Mouse (Mus musculus): Measurements from ENCODE around the gene Phc2.
A peak's percentile ranks its signal among the peaks of the same experiment; 100 is the strongest.
"Not testable (repeated sequence)": the region's sequence is repeated elsewhere in the genome, so short reads cannot be mapped to it uniquely, and the experiment has no call there.

The Phc2 gene

DNA sequence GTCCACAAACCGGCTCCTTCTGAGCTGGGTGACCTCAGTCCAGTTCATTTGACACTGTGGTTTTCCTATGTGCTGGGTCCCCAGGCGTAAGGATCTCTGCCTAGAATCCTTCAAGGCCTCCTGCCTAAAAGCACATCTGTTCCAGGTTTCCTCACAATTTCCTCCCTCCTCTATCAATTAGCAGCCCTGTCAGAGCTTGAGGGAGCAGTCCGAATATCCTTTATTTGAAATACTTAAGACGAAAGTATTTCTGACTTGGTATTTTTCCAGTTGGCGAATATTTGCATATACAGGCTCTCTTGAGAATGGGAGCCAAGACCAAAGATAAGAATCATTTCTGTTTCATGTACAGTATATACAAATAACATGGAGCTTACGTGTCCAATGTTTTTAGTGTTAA is 8.6 kb upstream of the Phc2 start:
- DNase-seq (ENCODE audit: low read depth, low spot score): no peak

DNA sequence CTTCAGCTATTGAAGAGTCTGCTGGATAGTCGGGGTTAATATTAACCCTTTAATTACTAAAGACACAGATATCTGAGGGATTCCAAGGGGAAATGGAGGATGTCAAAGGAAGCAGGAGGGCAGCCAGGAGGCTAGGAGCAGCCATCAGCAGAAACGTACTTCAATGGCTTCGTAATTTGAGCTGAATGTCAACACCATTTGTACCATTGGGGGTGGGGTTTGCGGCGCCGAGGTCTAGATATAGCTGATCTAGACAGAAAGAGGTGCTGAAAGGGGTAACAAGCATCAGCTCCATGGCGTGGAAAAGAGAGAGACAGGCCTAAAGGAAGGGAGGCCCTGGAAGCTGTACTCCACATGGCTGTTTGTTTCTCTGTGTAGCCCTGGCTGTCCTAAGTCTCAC is 7.7 kb upstream of the Phc2 start:
- no peak for DNase-seq (ENCODE audit: low read depth, low spot score)

DNA sequence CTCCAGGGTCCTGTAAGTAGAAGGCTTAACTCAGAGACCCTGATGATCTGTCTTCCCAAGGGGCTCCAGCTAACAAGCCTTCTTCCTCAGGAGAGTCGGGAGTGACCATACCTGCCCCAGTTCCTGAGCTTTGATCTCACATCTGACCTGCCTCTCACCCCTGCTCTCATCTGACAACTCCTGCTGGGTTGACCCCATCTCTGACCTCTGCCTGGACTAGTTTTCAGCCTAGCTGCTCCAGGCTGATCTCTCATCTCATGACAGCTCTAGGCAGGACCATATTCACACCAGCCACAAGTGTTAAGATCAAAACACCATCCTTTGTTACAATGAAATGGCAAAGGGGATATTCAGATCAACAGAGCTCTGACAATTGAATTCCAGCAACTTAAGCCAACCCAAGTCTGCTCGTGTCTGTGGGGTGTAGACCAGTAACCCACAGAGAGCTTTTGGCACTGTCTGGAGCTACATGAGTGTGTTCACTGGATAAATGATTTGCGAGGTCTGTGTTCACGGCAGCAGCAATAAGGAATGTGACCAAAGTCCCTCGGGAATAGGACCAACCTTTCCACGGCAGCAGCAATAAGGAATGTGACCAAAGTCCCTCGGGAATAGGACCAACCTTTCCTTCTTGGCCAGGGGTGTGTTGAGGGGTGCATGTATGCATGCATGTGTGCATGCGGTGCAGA is 5.8 kb upstream of the Phc2 start:
- no peak for DNase-seq (ENCODE audit: low read depth, low spot score)

DNA sequence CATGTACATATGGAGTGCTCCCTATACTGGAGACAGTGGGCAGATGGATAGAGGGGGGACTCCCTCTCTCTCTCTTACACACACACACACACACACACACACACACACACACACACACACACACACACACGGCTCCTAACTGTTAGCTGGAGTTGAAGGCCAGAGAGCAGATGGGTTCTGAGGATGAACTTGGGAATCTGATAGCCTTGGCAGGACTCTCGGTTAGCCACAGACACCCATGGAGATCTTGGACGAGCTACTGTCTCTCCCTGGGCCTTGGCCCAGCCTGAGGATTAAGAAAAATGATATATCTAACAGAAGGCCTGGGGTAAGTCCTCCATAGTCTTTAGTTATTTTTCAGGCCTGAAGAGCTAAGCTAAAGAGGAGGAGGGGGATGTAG is 3.0 kb upstream of the Phc2 start:
- no peak for DNase-seq (ENCODE audit: low read depth, low spot score)

DNA sequence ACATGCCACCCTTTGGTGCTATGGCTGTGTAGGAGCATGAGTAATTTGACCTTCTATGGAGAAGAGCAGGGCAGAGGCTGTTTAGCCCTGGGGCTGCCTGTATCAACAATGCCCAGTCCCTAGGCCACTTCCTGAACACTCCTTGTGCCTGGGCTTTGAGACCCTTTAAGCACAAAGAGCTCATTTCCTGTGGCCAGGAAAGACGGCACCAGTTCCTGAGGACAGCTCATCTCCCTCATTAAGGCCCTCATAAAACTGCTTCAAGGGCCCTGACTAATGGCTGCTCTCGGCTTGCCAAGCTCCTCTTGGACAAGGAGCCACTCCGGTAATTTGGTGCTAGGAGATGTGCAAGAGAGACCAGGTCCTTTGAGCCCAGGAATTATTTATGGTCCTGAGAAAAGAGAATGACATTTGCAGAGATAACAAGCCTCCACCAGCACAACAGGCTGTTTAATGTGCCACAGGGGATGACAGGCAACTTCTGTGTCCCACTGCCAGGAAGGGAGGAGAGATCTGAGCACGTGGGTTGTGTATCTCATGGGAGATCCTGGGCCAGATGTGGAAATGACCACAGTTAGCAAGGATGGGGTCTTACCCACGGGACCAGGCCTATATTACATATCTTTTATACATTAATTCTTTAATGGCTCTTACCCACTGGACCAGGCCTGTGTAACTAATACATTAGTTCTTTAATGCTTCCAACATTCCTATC is 1.8 kb upstream of the Phc2 start:
- no peak for DNase-seq (ENCODE audit: low read depth, low spot score)

DNA sequence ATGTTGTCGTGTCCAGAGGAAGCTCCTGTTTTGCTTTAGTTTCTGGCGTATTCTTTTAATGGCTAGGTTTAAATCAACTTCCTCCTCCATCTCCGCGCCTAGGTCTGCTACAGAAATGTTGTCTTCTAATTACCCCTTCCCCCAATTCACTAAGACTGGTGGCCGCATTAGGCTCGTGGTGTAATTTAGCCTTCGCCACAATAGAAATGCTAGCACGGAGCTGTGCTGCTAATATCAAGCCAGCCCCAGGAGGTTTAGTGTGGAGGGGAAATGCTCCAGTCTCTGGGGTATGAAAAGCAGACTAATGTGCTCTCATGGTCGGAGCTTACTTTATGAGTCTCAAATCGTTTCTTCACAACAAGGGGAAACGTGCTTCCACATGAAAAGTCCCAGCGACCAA is 944 bp downstream of the Phc2 start:
- DNase-seq (ENCODE audit: low read depth, low spot score): no peak

DNA sequence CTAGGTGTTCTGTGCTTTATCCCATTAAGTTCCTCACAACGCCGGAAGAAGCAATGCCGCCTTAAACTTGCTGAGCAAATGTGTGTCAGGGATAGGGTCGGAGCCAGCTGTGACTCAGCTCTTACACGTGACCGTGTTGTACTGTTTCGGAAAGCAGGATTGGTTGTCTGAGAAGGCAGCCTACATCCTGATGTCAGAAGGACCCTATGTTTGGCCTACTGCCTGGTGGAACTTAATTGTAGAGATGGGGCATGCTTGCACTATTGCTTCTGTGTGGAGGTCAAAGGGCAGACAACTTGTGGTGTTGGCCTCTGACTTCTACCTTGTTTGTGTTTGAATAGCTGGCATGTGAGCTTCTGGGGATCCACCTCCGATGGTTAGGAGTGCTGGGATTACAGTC is 5.7 kb downstream of the Phc2 start:
- peak; percentile 31 for DNase-seq (ENCODE audit: low read depth, low spot score)

DNA sequence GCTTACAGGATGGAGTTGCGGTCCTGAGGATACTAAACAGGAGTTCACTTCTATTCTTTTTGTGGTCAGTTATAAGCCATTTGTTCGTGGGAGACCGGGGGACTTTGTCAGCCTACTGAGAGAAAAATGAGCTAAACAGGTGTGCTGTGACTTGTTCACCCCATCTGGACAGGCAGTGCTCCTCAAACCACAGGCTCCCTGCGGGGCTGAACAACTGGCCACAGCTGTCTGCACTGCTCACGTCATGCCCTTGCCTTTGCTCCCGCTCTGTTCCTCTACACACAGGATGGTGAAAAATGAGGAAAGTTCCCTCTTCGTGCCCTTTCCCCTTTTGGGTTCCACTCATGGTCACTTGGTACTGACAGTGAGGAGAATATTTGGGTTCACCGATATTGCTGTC is 6.6 kb downstream of the Phc2 start:
- DNase-seq (ENCODE audit: low read depth, low spot score): no peak

DNA sequence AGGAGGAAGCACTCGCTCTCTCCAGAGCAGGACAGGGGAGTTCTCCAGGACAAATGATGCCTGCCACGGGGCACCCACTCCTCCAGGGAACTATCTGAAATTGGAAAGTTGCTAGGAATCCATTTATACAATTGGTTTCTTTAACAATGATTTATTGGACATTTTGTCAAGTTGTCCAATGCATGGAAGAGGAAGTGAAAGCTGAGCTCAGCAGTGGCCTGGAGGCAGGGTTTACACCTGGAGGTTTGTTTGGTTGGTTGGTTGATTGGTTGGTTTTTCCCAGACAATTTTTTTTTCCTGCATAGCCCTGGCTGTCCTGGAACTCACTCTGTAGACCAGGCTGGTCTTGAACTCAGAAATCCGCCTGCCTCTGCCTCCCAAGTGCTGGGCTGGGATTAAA is 9.5 kb downstream of the Phc2 start:
- DNase-seq (ENCODE audit: low read depth, low spot score): no peak

DNA sequence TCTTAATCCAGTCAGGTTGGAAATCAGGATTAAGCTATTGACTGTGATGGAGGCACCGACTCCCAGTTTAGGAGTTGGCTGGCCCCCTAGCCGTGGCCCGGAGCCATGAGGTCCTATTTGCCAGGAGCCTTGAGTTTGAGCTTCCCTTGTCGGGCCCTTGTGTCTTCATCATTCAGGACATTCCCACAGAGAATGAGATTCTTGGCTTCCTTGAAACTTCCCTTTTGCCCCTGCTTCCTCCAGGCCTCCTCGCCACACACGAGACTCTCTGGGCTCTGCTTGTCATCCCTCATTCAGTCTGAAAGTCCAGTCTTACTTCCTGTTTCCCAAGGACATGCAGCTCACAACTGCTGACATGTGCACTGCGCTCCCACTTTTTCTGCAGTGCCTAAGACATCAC is 11.9 kb downstream of the Phc2 start:
- not testable (repeated sequence) for DNase-seq (ENCODE audit: low read depth, low spot score)

DNA sequence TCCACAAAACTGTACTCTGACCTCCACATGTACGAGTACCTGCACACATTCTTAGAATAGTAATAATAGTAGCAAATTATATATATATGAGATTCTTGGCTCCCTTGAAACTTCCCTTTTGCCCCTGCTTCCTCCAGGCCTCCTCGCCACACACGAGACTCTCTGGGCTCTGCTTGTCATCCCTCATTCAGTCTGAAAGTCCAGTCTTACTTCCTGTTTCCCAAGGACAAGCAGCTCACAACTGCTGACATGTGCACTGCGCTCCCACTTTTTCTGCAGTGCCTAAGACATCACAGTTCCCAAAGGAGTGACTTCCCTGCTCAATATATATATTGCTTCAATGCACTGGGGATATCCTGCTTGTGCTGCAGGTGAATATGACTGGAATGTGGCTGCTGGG is 12.7 kb downstream of the Phc2 start:
- DNase-seq (ENCODE audit: low read depth, low spot score): not testable (repeated sequence)

DNA sequence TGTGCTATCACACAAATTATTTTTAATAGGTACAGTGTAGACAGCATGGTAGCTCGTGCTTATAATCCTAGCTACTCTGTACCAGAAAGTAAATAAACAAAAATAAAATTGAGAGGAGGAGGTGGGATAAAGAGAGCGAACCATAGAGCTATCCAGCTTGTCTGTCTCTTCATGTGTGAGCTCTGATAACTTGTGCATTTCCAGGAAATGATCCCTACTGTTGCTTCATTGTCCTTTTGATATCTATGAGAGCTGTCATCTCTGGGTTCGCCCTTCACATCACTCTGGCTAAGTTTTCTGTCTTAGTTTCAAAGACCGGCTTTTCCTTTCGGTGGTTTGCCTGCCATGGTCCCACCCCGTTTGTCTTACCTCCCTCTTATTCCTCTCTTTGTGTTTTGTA is 14.7 kb downstream of the Phc2 start:
- DNase-seq (ENCODE audit: low read depth, low spot score): no peak

DNA sequence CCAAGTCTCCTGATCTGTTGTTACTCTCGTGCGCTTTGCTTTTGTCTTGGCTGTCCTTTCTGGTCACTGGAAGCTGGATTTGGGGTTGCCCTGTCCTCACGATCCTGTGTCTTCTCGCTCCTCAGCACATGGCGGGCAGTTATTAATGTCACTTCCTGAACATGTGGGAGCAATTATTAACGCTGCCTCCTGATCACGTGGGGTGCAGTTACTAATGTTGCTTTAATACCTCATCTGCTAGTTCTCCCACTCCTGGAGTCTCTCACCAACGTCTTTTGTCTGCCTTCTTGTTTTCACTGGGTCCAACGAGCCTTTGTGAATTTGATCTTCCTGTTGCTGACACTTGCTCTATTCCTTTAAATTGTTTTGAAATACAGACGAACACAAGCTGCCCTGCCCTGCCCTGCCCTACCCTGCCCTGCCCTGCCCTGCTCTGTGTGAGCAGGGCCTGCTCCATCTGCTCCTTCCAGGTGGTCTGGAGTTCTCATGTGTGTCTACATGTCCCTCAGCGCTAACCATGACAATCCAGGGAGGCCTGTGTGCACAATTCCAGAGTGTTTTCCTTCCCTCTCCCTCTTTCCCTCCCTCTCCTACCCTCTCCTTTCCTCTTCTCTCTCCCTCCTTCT is 16.2 kb downstream of the Phc2 start:
- DNase-seq (ENCODE audit: low read depth, low spot score): no peak

DNA sequence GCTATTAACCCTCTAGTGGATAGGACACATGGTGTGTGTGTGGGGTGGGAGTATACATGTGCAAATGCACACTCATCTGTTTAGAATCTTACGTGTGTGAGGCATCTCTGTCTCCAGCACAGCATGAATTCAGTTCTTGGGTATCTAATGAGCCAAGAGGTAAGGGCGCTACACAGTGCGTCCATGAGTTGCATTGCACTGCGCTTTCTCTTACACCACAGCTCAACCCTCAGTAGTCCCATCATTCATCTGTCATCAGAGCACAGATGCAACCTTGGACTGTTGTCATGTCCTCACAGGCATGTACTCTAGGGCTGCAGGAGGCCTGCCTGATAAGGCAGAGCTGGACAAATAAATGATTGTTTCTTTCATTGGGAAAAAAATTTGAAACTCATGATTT is 18.0 kb downstream of the Phc2 start:
- DNase-seq (ENCODE audit: low read depth, low spot score): no peak

DNA sequence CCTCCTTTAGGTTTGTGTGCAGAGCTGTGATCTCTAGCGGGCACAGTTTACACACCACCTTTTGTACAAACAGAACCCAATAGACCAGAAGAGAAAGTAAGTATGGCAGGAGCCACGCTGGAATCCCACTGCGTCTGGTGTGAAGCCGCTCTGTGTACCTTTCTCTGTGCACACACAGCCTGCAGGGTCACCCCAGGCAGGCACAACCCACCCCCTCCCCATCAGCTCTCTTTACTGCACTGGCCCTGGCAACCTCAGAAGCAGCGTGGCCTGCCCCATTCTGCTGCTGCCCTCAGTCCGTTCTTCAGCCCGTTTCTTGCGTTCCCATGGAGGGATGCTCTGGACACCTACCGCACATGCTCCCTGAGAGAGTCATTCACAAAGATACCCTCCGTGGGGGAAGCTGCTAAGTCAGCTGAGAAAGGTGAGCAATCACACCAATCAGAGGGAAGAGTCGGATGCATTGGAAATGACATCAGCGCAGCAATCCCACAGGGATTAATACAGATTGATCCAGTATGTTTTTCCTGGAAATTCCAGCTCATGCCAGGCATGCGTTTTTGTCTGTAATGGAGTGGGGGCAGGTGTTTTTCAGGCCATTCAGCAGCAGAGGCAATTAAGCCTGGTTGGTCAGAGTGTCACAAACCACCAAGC is 24.2 kb downstream of the Phc2 start:
- no peak for DNase-seq (ENCODE audit: low read depth, low spot score)

DNA sequence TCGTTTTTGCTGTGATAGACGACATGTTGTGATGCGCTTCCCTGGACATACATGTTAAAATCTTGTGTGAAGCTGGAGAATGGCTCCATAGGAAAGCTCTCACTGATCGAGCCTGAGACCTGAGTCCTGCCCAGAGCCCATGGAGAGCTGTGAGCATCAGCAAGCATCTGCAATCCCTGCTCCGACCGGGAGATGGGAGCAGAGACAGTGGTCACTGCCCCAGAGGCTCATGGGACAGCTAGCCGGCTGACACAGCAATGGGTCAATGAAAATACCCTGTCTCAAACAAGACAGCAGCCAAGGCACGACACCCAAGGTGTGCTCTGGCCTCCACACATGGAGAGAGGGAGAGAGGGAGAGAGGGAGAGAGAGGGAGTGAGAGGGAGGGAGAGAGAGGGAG is 26.6 kb downstream of the Phc2 start:
- peak; percentile 57 for DNase-seq (ENCODE audit: low read depth, low spot score)

DNA sequence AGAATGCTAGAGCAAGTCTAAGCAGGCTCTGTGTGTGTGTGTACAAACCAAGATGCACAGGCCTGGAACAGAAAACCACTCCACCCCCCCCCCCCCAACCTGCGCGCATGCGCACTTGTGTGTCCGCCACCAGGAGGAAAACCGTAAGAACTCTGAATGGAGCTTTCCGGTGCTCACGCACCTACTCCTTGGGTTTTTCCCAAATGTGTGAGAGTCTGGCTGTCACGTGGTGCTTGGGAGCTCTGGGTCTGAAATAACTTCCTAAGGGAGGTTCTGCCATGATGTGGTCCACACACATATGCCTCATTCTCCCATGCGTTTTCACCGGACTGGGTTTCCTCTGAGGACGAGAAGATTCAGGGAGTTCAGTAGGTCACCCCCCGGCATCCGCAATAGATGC is 27.8 kb downstream of the Phc2 start:
- DNase-seq (ENCODE audit: low read depth, low spot score): peak; percentile 66

DNA sequence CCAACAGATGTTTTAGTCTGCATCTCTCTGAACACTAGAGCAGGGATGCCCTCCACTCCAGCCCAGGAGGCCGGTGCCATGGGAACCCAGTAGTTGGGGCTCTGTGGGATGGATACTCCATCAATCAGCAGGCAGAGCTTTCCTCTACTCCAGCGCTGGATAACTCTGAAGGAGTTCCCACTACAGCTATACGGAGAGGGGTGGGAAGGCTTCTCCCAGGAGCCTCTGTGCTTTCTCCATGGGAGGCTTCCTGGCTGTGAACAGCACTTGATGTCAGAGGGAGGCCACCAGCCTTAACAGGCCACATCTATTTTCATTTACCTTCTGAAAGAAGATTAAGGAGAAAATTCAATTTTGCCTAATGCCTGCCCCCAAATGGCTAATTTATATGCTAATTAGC is 29.2 kb downstream of the Phc2 start:
- no peak for DNase-seq (ENCODE audit: low read depth, low spot score)

DNA sequence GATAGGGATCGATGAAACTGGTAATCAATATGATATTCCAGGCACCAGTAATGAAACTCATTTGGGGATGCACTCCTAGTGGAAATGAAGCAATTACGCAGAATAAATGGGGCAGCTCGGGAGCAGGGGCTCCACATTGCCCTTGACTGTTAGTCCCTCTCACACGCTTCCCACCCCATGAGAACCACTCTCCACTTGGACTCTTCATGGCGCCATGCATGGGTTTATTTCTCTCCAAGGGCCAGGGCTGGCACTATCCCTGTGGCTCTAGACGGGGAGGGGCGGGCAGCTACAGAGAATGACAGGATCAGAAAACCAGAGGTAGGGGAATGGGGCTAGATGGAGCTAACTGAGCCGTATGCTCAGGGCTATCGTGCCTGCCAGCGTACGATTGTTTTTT is 29.6 kb downstream of the Phc2 start:
- DNase-seq (ENCODE audit: low read depth, low spot score): no peak

DNA sequence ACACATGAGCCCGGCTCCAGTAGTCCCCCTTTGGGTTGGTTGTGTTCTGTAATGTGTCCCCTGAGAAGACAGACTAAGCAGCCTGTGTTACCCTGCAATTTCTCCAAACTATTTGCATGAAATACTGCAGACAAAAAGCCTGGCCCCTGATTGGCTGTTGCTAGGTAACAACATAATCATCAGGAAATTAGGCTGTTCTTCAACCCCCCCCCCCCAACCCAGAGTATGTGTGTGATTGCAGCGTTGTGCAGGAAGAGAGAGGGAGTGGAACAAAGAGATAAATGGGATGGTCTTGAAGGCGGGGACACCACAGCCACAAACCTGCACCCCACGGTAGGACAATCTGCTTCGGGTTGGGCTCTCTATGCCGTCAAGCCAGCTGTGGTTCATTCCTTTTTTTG is 34.0 kb downstream of the Phc2 start:
- peak; percentile 21 for DNase-seq (ENCODE audit: low read depth, low spot score)

DNA sequence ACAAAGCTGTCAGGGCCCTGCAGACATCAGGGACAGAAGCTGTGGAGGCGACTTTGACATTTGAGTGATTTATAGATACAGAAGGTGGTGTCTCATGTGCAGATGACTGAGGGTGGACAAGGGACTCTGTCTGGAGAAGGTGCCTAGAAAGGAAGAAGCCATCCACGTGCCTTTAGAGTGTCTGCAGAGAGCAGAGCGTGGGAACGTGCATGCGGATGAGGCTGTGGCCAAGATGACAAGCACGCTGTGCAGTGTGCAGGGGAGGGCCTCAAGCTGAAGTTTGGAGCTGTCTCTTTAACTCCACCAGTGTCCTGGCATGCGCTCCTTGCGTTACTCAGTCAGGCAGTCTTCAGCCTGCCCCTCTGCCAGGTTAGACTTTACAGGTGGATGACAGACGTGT is 34.5 kb downstream of the Phc2 start:
- DNase-seq (ENCODE audit: low read depth, low spot score): no peak

DNA sequence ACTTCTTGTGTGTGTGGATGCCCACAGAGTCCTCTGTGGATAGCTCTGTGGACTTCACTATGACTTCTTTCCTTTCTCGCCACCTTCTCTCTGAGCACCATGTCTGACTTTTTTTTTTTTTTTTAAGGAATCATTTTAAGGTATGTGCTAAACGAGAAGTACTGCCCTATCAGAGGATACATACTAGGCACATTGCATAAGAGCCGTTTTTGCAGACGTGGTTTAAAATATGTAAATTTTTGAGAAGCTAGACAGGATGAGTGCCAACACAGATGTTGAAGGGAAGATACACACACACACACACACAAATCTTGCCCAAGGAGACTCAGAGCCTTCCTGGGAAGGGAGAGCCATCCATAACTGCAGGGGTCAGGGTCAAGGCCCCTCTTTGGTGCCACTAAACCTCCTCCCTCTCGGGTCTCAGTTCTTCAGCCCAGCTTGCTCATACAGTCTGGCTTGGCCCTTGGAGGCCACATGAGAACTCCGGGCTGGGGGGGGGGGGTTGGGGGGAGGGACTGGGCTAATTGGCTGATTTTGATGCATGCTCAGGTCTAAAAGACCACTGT is 35.3 kb downstream of the Phc2 start:
- DNase-seq (ENCODE audit: low read depth, low spot score): no peak

All from R1 (cell line).